Mouse (Mus musculus): ENCODE data around the gene Tmem104.

Tmem104 gene

DNA sequence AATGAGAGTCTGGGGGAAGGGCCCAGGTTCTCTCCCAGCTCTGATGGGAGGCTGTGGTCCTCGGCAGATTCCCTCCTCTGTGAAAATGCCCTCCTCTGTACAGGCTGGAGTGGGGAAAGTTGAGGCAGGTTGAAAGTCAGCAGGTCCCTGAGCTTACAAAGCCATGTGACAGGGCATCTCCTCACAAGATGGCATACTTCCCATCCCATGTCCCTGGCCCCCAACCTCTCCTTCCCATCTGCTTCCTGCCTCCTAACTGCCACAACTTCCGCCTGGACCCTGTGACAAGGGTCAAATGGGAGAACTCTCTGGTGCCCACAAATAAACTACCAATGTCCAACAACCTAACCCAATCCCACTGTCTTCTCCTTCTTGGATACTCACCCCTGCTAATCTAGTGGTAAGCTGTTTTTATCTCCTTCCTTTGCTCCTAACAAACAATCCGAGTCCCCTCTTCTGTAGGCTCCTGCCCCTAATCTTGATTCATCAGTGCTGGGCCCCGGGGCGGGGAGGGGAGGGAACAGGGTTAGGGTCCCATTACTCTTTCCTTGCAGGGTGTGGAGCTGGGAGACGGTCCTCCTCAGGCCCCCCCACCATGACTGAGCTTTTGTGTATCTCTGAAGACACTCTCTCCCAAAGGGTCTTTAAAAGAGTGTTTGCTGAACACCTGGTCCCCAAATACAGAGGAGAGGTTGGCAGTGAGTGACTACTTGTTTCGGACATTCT is 77.0 kb downstream of the Tmem104 start:
- 83% methylated on average over 7 of the region's 7 CpGs for WGBS

DNA sequence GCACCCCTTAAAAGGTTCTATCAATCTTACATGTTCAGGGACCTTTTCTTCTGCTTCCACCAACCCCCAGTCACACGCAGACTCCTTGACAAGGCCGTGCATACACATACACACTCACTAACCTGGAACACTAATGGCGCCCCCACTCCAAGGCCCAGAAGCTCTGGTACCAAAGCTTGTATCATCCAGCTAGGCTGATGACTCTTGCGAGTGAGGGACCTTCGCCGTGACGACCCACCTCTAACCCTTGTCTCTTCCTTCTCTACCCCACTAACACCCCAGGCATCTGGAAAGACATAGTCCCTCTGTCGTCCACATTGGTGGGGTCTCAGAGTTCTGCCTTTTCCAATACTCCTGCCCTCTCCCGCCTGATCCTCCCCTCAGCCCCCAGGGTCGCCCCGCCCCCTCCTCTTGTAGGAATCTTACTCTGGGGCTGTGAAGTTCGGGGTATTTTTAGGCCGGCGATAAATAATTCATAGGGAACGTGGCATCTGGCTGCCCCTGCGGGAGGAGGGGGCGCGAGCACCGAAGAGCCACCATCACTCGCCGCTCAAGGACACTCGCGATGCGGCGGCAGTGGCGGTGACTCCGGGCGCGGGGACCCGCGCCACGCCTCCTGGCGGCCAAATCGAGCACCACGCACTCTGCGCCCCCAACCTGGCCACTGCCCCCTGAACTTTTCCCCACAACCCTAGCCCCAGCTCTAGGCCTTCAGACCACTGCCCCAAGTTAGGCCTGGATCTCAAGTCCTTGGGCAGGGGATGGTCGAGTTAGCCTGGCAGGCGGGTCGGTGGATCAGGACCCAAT is 77.8 kb downstream of the Tmem104 start:
- 16% methylated on average over 39 of the region's 39 CpGs for WGBS

- 11% methylated on average over 20 of the region's 20 CpGs for WGBS
These were observed 78.6 kb downstream of the Tmem104 start for GRCm38 (mm10) chr11:115265771-115266399.

DNA sequence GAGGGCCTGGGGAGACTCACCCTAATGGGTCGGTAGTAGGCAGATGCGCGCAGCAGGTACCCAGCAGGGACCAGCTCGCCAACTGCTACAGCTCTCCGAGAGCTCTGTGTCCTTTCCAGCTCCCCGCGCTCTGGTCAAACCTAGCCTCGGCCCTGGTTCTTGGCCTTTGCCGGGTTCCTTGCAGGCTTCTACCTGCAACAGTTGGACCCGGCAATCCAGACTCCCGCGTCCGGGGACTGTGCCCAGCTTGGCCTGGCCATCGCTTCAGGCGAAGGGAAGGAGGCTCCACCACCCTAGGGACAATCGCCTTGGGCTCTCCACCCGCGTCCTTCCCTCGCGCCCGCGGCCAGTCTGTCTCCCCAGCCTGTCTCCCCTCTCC is 79.1 kb downstream of the Tmem104 start:
- WGBS, result 5% methylated on average over 22 of the region's 22 CpGs

GRCm38 (mm10) chr11:115267061-115267883 is 80.0 kb downstream of the Tmem104 start, which contains the start of gene Grin2c:
Gene Grin2c, minus strand, starts transcription at chr11:115267243.
- 10% methylated on average over 46 of the region's 50 CpGs for WGBS

- 91% methylated on average over 11 of the region's 11 CpGs for WGBS
These were observed 80.7 kb downstream of the Tmem104 start for GRCm38 (mm10) chr11:115267958-115268357.

DNA sequence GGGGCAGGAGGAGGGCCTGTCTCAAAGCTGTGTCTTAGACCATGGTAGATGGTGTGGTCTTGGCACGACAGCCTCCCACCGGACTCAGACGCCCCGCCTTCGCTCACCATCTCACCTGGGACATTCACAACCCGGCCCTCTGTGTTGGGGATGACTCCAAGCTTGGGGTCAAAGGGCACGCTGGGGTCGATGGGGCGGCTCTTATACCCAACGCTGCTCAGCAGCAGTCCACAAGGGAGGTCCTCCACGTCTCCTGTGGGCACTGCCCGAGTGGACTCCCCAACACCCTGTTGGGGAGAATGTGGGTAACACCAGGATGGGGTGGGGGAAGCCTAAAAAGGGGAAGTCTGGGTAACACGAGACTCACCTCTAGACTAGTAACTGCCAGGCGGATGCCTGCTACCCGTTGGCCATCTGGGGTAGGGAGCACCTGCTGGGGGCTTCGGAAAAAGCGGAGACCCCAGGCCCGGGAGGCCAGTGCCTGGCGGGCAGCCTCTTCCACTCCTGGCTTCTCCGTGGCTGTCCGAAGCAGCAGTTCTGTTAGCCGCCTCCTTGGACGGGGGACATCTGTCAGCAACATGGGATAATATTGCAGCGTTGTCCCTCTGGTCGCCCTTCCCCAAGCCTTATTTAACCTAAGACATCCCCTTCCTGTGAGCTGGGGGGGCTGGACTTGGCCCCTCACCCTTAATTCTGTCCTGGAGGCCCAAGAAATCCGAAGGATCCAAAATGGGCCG is 82.2 kb downstream of the Tmem104 start:
- 95% methylated on average over 27 of the region's 27 CpGs for WGBS

DNA sequence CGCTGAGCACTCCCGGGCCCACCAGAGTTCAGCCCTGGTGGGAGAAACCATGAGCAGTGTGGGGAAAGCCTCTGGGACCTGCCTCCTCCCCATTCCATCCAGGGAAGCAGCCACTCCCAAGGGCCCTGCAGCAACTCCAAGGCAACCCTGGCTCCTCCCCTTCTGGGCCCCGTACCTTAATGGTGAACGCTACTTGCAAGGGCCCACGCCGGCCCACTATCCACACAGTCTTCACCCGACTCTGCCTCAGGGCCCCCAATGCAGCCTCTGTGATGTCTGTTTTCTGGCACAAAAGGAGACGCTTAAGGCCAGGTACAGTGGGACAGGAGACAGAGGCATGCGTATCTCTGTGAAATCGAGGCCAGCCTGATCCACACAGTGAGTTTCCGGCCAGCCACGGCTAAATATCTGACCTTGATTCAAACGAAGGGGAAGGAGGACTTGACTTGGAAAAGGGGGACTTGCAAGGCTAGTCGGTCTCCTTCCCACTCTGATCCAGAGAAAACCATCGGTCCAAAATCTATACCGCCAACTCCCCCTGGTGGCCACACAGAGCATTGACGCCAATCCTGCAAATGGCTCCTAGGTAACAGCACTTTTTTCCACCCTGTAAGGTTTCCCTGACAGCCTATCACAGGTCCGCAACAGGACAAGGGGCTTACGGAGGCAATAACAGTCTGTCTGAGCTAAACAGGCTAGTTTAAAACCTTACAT is 83.0 kb downstream of the Tmem104 start:
- 31% methylated on average over 18 of the region's 19 CpGs for whole genome bisulfite sequencing

GRCm38 (mm10) chr11:115271052-115271451 is 83.8 kb downstream of the Tmem104 start:
- WGBS, result 84% methylated on average over 9 of the region's 9 CpGs

DNA sequence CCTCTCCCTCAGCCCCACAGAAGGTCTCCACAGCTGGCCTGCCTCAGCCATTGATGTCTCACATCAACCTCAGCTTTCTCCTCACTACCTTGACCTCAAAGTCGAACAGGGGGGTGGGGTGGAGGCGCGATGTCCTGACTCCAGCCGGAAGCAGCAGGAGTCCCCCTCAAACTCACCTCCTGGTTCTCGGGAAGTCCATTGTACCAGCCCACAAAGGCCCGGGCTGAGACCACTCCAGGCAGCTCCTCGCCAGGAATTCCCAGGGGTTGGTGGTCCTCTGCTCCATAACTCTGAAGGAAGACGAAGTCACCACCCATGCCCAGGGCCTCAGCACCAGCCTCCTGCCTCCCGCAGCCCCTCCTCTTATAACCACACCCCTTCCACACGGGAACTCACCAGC is 84.2 kb downstream of the Tmem104 start:
- 79% methylated on average over 10 of the region's 10 CpGs for WGBS

DNA sequence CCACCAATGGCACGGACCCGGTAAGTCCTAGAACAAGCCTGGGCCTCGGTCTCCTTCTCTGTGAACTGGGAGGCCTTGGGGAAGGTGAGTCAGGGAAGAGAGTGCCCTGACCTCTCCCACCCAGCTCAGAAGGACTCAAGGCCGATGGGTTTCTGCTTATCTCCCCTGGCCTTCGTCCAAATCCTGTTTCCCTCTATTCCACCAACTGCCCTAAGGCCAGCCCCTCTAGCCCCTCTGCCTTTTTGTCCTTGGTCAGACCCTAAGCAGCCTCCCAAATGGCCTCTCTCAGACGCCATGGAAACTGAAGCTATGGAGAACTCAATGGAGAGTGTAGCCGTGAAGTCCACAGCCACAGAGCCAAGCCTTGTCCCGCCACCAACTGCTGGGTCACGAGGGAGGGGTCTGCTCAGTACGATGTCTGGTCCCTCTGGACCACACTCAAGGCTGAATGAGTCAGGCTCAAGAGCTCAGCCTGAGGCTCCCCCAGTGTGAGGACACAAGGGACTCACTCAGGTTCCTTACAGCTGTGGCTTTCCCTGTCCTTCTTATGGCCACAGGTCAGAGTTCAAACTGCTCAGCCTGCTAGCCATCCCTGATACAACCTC is 85.7 kb downstream of the Tmem104 start:
- WGBS, result 79% methylated on average over 10 of the region's 10 CpGs

DNA sequence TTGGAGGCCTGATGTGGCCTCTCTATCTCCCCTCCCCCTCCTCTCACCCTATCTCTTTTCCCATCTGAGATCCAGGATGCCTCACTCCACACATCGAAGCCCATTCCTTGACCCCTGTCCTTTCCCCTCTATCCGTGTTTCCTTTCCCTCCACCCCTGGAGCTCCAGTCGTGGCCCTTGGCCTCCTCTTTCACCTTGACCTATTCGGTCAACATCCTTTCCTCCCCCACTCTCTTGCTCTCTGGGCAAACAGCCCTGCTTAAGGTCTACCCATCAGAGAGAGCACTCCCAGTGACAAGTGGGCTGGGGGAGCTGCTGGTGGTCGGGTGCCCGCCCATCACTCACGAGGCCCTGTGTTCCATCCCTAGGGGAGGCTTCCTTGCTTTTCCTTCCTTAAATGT is 86.4 kb downstream of the Tmem104 start:
- WGBS, result 83% methylated on average over 7 of the region's 7 CpGs

DNA sequence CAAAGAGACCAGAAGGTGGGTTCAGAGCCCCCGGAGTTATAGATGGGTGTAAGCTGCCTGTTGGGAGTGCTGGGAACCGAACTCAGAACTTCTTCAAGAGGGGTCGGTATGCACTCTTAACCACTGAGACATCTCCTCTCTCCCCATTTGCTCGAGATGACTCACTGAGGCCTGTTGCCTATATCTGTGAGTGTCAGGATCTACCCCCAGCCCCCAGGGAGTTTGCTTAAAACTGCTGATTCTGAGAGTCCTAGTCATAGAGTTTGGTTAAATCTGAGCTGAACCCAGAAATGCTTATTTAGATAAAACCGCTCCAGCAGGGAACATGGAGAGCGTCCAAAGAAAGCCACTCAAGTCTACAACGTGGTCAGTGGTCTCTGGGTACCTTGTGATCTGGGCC is 86.9 kb downstream of the Tmem104 start:
- WGBS, result 83% methylated on average over 7 of the region's 7 CpGs

- 91% methylated on average over 6 of the region's 6 CpGs for WGBS
These were observed 87.5 kb downstream of the Tmem104 start for GRCm38 (mm10) chr11:115274771-115275170.

GRCm38 (mm10) chr11:115275509-115275908 is 88.2 kb downstream of the Tmem104 start:
- WGBS, result 81% methylated on average over 6 of the region's 6 CpGs

- WGBS, result 46% methylated on average over 3 of the region's 3 CpGs
These were observed 88.7 kb downstream of the Tmem104 start for GRCm38 (mm10) chr11:115275954-115276353.

DNA sequence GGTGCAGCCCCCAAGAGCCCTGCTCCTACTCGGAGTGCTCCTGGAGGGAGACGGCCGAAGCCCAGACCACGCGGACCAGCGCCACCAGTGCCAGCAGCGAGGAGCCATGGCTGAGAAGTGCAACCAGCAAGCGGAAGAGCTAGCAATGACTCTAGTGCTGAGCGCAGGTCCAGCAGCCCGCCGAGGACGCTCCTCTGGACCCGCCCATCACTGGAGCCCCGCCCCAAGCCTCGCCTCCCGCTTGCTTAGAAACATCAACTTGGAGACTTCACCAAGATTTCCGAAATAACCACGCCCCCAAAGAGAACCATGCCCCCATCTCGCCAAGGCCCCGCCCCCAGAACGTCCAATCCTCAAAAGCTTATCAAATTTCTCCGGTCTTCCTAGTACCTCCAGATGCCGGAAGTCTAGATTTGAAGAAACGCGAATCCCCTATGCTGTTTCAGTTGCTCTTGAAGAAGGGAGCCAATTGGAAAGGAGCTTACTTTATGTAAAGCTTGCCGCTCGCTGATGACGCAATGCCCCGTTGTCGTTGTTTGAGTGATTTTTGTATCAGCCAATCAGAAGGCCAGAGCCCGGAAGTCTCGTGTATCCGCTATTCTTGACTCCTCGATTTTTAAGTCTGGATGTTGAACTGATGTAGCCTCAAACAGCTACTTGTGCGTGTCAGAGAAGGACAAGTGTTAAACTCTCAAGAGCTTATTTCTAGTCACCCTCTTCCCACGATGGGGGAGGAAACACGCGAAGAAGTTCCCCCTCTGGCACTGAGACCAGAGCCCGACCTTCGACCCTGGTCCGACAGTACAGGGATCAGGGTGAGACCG is 89.7 kb downstream of the Tmem104 start, which contains the start of gene Fdxr:
Gene Fdxr, minus strand, starts transcription at position 271 of the 824 bp plus-strand sequence.
- WGBS, result under 1% methylated on average over 42 of the region's 42 CpGs

DNA sequence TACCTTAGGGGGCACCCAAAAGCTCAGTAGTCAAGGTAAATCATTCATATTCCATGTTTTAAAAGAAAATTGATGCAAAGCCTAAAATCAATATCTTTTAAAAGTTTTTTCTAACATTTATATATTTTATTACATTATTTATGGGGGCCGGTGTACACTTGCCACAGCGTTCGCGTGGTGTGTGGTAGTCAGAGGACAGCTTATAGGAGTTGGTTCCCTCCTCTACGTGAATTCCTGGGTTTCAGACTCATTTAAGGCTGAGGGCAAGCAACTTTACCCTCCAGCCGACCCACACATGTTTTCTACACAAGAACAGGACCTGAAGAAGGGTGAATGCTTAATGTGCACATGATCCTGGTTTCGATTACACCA is 90.3 kb downstream of the Tmem104 start:
- WGBS, result 14% methylated on average over 7 of the region's 7 CpGs

DNA sequence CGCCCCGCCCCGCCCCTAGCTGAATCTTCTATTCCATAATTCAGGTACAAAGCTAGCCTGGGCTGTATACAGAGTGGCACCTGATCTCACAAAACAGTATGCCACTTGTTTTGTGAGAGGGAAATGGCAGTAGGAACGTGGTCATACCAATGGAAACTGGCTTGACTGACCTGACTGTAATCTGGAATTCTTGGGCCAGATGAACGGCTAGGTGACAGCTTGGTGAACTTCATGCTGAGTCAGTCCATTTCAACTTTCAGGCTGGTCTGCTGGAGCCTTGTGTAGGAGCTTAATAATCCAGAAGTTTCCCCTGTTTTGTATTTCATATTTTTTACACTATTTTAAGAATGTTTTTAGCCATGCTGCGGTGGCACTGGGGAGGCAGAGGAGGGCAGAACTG is 90.9 kb downstream of the Tmem104 start:
- WGBS, result 72% methylated on average over 6 of the region's 6 CpGs

All from cerebral cortex, adult 2 months (tissue).